Mouse (Mus musculus) monocyte, adult 5-6 weeks (primary cell): ENCODE results near the gene Calml4. TPM values are rescaled to one million over a fixed set of nuclear protein-coding genes. Genes with fewer than 3 reads are reported as not detected.
"Not testable (repeated sequence)": the region's sequence is repeated elsewhere in the genome, so short reads cannot be mapped to it uniquely, and the experiment has no call there.

Experiments
- ATAC-seq: fragments of 153-309, 156-312 bp; replicated peaks from 2 replicates; pipeline ENCODE4 v1.8.0; 2017; ENCODE audit warnings: mild to moderate bottlenecking; ENCODE audit not compliant: low TSS enrichment, insufficient number of reproducible peaks, severe bottlenecking, poor library complexity, low FRiP score
- total RNA-seq: library from RNA; stranded (forward); fragments of 200-1000, 200-491, 200-594 nt; gene quantifications from 3 replicates; pipeline ENCODE4 v1.2.3, GENCODE M21; 2017

Gene Calml4
- 0.48 TPM in 1 of 3 replicates, not detected in the others for total RNA-seq

DNA sequence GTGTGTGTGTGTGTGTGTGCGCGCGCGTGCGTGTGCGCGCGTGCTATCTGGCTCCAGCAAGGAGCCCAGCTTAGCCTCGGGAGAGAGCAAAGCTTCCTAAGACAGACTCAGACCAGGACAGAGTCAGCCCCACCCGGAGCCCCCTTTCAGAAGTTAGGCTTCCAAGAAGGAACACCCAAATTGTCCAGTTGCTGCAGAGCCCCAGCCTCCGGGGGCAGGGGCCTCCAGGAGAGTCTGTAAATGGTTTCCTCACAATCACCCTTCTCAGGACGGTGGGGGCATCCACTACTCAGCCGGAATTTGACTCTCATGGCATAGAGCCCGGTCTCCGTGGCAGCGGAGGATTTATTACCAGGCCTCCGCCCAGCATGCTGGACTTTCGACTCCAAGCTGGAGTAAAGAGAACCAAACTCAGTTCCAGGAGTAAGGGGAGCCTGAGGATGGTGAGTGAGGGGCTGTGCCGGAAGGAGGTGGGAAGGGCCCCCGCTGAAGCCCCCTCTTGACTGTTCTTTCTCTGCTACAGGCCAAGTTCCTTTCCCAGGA, at the start of gene Calml4:
Gene Calml4 (plus strand): TSS at position 362 of the 543 bp plus-strand sequence.
- ATAC-seq, result no peak

DNA sequence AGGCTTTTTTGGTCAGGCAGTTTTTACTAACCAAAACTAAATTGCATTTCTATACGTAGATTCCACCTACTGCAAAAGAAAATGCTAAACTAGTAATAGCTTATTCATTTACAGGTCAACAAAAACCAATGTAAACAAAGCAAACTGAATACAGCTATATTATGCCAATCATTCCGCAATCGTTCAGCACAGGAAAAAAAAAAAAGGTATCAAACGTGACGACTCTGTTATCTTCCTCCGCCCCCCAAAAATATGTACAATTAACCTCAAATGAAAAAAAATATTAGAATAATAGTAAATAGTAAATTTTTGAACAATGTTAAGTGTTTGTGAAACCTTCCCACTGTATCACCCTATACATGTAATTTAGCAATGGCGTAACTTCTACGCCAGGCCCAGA, 47.8 kb upstream of the Calml4 start:
- ATAC-seq, result no peak

DNA sequence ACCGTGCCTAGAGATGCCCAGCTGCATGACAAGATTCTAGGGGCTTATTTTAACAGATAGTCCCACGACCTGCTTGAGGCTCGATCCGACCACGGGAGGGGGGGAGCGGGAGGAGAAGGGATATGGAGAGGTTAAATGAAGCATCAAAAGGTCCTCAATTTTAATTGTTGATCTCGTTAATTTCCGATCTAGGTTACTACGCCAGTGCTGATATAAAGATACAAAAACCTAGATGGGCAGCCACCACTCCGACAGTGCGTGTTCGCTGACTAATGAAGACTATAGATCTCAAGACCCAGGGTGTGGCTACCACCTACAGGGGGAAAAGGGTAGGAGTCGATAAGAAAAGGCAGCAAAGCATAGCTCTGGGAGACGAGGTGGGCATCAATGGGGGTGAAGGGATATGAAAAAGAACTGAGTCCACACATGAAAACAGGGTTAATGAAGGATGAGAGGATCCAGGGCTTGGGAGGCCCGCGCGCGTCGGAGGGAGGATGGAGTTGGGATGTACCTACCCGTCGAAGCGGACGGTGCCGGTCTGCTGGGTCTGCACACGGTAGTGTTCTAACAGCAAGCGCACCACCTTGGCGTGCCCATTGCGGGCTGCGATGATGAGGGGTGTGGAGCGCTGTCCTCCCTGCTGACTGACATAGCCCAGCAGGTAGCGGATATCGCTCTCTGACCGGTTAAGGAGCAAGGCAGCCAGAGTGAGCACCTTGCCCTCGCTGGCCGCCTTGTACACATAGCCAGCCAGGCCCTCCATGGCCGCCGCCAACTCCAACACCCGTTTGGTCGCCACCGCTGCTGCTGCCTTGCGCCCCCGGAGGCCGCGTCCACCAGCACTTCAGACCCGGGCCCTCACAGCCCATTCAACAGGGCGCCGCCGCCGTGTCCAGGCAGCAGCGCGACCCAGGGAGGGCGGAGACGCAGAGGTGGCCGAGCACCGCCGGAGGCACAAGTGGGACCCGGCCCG, 47.1 kb upstream of the Calml4 start:
- ATAC-seq, result peak; percentile 41; the same call in 1 of the 2 replicates

DNA sequence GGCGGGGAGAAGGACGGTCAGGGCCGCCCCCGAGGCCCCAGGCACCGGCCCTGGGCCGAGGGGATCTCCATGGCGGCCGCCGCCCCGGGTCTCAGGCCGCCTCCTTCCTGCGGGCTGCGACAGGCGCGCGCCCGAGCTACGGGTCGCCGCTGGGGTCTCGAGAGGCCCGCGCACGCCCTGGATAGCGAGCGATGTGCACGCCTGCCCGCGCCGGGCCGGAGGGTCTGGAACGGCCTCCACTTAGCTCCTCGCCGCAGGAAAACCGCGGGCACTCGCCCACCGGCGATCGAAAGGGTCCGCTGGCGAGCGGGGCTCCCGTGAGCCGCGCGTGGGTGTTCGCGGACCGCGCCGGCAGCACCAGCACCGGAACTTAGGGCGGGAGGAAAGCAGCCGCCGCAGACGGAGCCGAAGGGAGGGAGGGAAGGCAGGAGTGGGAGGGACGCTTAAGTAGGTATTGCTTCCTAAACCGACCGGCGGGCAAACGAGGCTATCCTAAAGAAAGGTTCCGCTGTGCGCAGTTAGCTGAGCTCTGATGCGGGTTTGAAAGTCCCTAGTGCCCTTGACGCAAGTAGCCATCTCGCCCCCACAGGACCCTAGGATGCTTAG, 46.3 kb upstream of the Calml4 start, which contains the start of gene Fem1b:
Gene Fem1b (minus strand): TSS at position 419 of the 606 bp plus-strand sequence.
- ATAC-seq, result peak; percentile 96

DNA sequence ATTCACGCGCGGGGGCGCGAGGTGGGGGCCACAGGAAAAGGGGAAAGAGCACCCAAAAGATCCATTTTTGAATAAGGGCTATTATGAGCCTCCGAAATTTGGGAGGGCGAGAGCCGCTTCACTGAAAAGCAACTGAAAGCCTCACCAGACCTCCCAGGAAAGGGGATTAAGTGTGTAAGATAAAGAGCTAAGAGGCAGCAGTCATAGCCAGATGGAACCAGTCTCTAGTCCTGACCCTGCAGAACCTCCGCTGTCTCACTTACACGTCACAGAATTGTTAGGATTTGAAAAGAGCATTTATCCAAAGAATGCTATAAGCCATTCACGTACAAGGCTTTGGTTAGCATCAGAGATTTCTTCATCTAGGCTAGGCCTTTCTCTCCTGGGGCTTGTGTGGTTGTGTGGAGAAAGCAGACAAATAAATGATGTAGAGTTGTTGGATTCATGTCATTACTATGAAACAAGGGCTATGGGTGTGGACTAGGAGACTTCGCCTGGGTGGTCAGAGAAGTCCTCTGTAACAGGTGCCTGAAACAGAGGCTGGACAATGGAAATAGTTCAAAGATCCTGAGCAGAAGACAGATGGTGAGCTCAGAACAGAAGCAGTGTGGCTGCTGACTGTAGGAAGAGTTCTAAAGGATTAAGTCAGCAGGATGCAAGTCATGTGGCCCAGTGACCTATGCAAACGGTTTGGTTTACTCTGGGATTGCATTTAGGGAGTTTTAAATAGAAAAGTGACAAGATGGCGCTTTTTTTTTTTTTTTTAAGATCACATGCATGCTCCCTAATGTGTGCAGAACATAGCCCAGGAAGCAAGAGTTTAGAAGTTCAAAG, 45.4 kb upstream of the Calml4 start:
- no peak for ATAC-seq

DNA sequence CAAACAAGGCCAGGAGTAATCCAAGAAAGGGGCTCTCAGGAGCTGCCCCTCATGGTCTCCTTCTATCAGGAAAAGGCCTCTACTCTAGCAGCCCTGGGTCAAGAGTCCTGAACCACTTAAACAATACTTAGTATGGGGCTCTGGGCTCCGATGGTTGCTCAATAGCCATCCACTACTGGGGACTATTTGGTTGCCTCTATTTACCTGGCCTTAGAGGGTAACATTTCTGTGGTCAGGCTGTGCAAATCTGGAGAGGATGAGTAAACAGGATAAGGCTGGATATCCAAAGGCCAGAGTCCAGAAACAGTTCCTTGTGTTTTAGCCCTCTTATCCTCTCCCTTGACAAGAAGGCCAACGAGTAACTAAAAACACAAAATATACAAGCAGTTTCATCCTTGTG, 43.1 kb upstream of the Calml4 start:
- no peak for ATAC-seq

DNA sequence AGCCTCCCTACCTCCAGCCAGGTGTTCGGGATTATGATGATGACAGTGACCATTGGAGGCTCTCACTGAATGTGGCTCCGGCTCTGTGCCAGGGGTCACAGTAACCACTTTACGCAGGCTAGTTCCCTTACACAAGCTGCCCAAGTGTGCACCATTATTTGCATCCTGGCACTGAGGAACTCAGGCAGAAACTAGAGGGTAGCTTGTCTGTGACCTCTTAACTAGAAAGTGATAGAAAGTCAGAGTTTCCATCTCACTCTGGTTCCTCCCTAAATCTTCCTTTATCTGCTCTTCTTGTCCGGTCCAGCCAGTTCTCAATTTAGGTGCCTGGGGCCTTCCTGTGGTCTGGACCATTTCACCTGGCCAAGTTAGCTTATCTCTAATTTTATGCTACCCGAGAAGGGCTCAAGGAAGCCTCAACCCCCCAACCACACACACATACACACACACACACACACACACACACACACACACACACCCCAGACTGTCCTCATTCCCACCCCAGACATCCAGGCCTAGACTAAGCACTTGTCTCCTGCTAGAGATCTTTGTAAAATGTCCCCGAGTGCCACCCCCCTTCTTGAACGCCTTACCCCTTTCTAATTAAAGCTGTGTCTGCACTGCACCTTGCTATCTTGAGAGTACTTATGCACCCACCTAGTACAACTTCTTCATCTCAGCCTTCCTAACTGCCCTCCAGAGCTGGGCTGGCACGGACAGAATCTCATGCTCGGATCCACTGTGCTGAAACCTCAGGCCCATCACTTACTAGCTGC, 41.4 kb upstream of the Calml4 start:
- no peak for ATAC-seq

DNA sequence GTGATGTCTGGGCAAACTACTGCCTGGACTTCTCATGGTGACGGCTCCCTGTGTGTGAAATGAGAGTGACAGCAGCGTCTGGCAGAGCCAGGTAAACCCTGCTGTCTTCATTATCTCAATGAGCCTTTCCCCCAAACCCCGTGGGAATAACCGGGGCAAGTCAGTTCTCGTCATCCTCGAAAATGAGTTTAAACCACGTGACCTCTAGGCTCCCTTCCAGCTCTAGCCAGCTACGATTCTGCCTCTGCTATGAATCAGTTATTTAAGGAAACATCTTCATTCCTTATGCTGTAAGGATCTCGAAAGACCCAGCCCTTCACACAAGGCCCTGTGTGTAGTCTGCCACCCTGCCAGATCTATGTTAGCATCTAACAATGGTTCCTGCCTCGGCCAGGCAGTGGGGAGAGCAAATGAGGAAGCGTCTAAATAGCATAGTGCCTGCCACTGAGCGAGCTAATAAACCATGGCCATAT, 40.7 kb upstream of the Calml4 start:
- no peak for ATAC-seq

DNA sequence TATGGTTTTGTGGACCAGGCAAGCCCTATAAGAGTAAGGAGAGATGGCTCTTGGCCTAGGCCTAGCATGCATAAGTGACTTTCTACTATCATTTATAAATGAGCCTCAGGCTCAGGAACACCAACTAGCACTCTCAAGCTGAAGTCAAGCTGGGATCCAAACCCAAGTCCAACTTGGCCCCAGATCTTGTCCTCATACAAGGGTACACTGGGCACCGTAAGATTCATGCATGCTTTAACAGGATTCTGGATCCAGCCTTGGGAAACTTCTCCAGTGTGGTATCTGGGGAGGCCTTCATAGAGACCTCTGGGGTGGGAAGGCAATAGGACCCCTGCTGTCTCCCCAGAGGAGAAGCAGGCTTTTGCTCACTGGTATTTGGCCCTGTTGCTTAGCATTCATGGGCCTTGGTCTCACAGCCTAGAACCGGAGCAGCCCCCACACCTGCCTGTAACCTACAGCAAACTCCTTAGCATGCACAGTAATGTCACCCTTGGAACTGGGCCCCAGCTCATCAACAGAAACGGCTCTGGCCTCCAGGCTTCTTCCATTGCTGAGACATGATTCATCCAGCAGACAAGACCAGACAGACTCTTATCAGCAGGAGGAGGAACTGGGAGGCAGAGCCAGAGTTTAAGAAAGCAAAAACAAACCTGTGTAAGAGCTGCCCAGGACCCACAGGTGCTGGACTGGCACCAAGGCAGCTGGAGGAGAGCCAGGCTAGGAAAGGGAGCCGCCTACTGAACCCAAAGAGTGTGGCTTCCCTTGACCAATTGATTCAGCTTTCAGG, 39.9 kb upstream of the Calml4 start:
- ATAC-seq, result no peak

DNA sequence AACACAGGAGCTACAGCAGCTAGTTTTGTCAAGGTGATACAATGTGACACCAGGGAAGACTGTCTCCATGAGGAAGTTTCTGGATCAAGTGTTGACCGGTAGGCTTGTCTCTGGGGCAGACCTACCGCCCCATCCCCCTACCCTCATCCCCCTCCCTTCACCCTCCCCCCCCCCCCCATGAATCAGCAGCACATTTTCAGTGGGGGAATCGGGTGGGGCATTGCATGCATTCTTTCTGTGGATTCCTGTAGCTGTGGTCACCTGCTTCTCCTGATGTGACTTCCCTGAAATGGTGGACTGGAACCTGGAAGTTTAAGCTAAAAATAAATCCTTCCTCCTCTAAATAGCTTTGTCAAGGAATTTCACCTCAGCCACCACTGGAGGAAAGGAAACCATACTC, 38.4 kb upstream of the Calml4 start:
- no peak for ATAC-seq

DNA sequence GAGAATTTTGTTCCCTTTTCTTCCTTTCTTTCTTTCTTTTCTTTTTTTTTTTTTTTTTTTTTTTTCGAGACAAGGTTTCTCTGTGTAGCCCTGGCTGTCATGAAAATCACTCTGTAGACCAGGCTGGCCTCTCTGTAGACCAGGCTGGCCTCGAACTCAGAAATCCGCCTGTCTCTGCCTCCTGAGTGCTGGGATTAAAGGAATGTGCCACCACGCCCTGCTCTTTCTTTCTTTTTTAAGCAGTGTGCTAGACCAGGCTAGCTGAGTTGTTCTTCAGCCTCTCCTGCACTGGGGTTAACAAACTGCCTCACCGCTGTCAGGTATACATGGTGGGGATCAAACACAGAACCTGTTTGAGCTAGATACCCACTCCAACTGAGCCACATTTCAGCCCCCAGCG, 38.0 kb upstream of the Calml4 start:
- not testable (repeated sequence) for ATAC-seq

DNA sequence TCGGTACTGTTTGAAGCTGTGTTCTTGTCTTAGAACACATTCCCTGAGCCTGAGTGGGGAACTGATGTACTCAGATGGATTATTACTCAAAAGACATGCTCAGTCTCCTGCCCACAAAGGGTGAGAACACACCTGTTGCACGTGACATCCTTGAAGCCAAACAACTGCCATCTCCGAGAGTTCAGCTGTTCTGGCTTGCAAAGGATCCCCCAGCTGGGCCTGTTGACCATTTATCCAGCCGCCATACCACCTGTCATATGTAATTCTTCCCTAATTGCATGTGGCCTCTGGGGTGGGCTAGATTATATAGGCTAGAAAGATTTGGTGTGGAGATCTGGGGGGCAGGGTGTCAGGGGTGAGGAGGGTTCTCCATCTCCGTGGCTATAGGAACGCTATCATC, 37.1 kb upstream of the Calml4 start:
- ATAC-seq, result no peak

DNA sequence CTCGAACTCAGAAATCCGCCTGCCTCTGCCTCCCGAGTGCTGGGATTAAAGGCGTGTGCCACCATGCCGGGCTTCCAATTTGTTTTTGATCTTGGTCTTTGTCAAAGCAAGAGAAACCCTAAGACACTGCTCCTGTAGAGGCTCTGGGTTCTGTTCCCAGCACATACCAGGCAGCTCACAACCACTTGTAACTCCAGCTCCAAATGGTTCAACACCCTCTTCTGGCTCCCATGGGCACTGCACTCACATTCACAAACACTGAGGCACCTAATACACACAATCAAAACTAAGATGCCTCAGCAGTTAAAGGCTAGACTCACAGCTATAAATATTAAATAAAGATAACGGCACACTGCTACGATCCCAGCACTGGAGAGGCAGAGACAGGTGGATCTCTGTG, 36.1 kb upstream of the Calml4 start:
- no peak for ATAC-seq

DNA sequence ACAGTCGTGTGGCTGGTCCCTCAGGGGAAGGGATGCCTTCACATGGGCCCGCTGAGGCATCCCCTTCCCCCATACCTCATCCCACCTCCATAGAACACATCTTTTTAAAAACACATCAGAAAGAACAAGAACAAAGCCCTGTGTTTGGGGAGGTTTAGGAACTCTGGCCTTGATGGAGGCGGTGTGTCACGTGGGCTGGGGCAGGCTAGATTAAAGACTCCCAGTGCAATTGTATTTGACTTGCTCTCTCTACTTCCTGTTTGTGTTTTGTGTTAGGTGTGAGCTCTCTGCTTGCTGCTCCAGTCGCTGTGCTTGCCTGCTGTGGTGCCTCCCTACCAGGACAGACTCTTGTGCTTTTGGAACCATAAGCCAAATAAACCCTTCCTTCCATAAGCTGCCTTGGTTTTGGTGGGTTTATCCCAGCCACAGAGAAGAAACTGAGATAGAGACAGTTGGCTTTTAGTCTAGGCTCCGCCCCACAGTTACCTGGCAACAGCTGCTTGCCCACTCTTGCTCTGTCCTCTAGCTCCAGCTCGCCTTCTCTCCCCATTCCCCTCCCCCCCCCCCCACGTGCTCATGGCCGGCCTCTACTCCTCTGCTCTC, 32.0 kb upstream of the Calml4 start:
- ATAC-seq, result no peak

DNA sequence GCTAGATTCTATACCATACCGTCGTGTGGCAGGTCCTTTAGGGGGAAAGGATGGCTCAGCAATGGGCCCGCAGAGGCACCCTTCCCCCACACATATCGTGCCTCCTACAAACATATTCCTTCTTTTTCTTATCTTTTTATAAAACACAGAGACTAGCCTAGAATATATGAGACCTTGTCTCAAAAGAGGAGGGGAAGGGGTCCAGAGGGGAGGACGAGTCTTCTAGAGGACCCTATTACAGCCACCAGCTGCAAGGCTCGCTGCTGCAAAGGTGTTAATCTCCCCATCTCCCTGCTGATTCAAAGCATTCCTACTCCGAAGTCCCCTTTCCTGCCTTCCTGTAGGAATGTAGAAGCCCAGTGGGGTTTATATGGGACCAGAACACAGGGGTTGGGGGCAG, 31.4 kb upstream of the Calml4 start:
- ATAC-seq, result no peak

DNA sequence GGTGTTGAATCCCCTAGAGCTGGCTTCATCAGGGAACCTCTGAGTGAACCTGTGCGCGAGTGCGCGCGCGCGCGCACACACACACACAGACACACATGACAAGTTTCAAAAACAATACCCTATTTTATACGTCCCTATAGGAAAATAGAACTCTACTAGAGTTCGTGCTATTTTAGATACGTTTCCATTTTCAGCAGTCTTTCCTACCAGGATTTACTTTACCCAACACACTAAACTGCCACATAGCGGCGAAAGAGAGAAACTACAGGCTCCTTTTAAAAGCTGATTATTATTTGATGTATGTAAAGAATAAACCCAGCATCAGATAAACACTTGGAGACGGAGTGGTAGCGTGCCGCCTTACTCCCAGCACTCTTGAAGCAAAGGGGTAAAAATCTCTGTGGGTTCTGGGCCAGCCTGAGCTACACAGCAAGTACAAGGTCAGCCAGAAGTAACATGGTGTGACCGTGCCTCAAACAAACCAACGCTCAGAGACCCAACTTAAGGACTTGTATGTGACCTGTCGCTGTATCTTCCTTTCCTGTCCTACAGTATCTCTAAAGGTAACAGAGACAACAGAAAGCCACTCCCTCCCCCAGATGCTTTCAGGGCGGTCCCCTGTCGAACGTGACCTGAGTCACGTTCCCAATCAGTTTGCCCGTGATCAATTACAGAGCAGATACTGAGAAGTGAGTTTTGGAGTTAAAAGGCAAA, 29.8 kb upstream of the Calml4 start:
- ATAC-seq, result no peak
